Mouse (Mus musculus) stomach, postnatal 0 days (tissue): ENCODE measurements at regions not wholly inside any gene's neighbourhood (a gene's known extent, or its start where the extent isn't known, plus 50 kb on each side); places are given as distances from the start of the nearest gene placed in this dataset.

Experiments
- CTCF ChIP-seq: IDR thresholded peaks from 2 replicates; pipeline ENCODE4 v1.5.1; 2016; ENCODE audit warnings: antibody characterized with exemption, low read depth, mild to moderate bottlenecking, moderate library complexity
- EP300 ChIP-seq: optimal IDR thresholded peaks from 2 replicates; pipeline ENCODE3; 2016; ENCODE audit warnings: antibody characterized with exemption

GRCm38 (mm10) chr13:78577497-78577896 lies 377.9 kb upstream of the Nr2f1 start:
- TF ChIP-seq CTCF (no peak), EP300 (no peak)
